Mouse (Mus musculus) thymus, postnatal 14 days (tissue): ENCODE results near the gene Pxdn.

ENCODE experiments used
- DNase-seq: peaks from one replicate; pipeline ENCODE4 v3.0.0; 2021

Gene Pxdn

DNA sequence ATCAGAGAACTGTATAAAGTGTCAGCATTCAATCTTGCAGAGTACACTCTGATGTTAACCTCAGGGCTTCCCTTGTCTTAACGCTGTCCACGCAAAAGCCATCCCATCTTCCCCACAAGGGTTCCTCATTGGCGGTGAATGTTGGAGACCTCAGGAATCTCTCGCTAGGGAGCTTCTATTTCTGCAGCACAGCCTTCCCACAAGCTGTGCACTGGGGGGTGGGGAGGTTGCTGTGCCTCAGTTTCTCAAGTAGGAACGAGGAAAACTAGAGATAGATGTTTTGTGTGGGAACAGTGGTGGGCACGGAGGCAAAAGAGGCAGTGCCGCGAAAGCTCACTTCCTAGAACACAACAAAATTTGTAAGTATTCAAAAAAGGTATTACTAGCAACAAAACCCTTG lies at the start of gene Pxdn:
TSS of gene Pxdn (plus strand) at position 301 of the 400 bp plus-strand sequence.
- no peak for DNase-seq

DNA sequence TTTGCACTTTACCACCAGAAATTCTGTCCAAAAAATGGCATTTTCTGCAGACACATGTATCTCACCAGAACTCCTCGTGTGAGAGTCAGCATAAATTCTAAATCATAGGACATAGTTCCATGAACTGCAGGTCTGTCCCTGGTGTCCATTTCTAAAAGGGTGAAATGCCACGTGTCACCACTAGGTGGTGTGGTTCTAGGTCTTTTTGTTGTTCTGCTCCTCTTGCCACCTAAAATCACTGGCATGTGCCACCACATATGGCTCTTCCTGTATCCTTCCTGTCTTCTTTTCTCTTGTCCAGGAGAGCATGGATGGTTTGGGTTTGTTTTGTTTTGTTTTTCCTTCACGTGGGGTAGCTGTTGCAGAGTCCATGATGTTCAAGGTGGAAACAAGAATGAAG lies 42.7 kb upstream of the Pxdn start:
- no peak for DNase-seq

DNA sequence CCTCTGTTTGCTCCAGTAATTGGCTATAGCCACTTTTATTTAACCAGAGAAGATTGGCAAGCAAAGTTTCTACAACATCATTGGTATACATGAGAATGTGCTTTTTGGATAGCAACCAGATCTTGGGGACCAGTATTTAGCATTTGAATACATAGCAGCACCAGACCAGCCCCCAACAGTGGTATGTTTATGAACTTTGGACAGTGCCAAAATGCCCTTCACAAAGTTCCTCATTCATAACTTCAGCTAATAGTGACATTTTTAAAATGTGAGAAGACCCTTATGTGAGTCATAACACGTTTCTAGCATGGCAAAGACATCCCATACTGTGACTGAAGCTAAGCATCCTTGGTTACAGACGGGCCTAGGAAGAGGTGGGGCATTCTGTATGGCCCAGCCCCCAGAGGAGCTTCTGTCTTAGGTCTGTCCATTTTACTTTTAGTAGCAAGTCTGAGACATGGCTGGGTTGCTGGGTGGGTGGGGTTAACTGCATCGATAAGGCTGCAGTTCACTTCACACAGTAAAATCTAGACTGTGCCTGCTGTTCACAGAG lies 39.8 kb upstream of the Pxdn start:
- no peak for DNase-seq

DNA sequence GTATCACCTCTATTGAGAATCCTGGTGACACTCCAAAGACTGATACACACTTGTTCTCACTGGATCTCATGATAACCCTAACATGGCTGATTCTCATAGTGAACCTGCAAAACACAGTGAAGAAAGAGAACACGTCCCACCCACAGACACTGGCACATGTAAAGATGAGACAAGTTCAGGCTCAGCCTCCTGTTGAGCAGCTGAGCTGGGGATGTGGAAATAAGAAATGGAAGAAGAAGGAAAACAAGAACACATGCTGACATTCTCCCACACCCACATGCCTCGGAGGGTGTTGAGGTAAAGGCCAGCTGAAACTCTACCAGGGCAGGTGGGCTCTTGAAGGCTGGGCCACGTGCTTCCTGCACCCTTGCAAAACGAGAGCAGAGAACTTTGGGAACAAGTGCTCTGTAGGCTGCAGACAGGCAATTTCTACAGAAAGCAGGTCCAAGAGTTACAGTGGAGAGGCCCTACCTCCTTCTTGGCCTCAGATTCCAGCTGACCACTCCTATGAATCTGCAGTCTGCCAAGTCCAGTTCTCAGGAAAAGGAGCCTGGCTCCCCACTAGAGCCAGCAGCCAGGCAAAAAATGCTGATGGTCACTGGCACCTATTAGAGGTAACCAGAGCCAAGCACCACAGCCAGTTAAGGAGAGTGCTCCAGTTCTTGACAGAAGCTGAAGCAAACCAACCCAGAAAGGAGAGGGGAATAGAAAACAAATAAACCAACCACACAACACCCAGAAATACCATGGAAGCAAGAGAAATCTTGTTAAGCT lies 33.1 kb upstream of the Pxdn start:
- DNase-seq: no peak

DNA sequence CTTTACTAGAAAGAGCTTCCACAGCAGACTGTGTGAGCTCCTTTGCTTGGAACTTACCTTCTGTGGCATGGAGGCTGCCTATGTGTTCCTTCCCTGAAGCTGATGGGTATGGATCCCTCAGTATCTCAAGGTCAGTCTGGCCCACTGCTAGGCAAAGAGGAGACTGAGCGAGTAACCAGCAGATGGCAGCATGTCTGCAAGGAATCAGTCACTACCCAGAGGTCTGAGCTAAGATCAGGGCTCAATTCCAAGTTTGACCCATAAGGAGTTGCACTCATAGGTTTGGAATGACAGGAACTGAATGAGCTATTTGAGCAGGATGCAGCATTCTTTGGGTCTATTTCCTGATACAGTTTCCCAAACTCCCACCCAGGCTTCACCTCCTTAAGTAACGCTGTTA lies 30.4 kb upstream of the Pxdn start:
- DNase-seq: no peak

DNA sequence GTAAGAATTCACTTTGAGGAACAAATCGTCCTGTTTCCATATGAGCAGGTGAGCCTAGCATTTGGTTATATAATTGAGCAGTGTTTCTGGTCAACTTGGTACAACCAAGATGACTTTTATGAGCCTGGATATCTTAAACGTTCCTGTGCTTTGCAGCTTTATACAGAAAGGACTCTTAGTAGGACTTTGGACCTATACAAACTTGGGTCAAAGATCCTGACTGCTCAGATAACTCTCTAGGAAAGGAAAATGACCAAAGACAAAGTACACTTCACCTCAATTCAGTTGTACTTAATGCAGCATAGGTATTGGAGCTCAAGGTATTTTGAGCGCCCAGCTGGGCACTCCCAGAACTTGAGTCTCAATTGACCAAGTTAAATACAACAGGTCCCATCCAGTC lies 21.3 kb upstream of the Pxdn start:
- no peak for DNase-seq

DNA sequence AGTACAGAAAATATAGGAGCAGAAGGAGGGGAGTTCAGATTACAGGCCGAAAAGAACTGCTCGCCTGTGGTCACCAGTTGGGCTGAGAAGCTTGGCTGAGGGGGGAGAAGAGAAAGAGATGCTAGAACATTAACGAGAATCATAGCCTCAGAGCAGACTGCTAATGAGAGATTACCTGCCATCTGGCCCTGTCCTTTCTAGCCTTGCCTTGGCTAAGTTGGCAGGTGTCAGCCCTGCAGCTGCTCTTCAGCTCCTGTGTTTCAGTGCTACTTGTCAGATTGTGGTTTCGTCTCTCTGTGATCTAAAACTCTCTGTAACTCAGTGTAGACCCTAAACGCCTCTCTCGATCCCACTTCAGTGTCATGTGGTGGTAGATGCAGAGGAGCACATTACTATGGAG lies 20.6 kb upstream of the Pxdn start:
- DNase-seq: no peak

DNA sequence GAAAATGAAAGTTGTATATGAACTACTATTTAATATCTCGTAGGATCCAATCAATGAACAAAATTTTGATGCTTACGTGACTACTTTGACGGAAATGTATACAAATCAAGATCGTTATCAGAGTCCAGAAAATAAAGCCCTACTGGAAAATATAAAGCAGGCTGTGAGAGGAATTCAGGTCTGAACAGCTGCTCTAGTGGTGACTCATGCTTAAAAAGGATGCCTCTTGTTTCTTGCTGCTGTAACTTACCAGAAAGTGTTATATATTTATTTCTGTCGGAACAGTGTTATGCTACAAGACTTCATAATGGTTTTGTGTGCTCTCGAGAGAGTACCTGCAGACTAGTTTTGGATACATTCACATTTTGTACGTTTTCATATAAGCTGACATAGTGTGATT lies 17.1 kb upstream of the Pxdn start:
- no peak for DNase-seq

DNA sequence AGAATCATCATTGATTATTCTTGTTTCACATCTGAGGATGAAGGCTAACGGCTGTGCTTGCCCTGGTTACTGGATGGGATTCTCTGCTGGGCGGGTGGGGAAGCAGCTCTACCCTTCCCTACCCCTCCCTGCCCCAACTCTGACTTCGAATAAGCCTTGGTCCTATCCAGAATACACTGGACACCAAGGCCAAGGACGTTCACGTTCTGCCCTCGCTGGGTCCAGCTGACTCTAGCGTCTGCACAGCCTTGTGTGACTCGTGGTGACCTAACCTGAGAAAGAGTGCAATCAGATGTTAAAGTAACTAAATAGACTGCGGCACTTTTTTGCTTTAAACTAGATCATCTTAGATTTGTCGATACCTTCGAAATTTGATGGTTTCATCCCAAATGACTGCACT lies 15.9 kb upstream of the Pxdn start:
- no peak for DNase-seq

DNA sequence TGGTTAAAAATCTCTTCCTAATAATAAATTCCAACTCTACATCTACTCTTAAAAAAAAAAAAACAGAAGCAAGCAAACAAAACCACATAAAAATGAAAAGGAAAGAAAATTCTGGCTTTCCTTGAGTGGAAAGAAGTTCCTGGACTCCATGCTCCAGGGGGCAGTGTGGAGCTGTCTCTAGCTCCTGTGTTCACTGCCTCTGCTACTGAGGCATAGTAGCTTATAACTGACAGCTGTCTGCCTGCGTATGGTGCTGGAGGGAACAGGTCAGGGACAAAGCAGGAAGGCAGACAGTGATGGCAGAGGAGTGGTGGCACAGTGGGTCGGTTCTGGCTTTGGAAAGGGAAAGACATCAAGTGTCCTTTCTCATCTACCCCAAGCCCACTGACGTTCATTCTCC lies 10.5 kb upstream of the Pxdn start:
- DNase-seq: peak; percentile 7

DNA sequence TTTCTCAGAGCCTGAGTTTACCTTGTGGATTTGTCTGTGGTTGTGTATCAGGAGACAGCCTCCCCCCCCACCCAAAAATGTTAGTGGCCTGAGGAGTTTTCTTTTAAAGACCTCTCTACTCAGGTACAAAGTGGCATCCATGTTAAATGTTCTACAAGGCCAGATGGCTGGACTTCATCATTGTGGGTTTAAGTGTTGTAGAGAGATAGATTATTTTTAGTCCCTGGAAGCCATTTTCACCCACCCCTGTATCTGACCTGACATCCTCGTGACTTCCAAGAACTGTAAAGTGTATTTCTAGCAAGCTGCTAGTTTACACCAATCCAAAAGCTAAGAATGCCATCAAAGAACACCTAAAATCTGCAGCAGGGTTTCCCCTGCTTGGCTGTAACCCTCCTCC lies 6.8 kb upstream of the Pxdn start:
- no peak for DNase-seq

DNA sequence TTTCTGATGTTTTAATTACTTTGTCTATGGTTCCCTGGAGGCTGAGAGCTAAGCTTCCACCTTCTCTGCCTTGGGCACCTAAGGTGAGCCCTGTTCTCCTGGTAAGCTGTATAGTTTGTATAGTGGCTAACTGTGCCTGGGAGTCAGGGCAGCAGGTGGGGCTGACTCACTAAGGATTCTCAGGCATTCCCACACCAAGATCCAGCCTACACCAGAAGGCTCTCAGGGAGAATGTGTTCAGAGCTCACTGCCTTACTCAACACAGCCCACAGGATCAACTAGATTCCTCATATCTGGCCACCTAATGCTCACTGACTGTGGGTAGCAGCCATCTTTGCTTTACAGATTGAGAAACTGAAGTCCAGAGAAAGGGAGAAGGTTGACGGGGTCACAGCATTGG lies 4.5 kb upstream of the Pxdn start:
- no peak for DNase-seq

DNA sequence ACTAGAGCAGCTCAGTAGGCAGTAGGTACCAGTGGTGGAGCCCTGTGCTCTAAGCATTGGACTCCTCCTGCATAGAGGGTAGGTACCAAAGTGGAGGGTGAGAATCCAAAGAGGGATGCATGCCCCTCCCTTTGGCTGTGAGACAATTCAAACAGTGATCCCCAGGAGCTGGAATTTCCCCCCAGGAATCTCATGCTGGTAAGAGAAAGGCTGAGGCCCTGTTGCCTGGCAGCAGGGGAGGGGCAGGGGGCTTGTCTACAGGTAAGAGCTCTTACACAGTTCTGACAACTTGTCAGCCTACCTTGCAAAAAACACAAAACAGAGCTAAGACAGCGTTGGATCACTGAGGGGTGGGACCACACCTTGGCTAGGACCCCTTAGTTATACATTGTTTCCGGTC lies 3.9 kb upstream of the Pxdn start:
- DNase-seq: no peak

DNA sequence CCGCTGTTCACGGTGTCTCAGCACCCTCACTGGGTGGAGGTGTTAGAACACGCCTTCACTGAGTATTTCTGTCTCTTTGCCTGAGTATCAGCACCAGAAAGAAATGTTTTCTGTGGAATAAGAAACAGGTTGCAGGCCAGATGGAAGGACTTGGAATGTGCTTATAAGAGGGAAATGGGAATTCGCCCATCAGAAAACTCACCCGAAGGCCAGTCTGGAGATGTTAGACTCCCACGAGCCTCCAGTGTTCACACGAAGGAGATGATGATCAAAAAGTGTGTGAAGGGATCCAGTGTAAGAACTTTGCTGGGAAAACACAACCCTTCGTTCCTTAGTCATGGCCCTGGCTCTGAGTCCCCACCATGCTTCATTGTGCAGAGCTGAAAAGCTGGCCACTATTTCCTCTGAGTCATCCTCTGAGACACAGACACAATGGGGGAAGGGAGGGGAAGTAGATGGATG lies 3.3 kb upstream of the Pxdn start:
- DNase-seq: no peak

DNA sequence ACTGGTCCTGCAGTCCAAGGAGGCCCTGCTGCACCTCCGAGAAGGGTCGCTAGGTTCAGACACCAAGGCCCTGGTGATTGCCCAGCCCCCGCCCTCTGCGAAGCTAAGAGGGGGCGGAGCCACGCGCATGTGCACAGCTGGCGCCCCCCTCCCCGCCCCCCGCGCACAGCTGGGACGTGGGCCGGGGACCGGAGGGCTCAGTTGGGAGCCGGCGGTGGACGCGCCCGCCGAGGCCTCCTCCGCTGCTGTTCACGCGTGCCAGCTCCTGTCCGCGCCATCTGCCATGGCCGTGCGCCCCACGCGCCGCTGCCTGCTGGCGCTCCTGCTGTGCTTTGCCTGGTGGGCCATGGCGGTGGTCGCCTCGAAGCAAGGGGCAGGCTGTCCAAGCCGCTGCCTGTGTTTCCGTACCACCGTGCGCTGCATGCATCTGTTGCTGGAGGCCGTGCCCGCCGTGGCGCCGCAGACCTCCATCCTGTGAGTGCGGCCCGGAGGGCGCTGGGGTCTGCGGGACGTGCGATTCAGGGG lies 505 bp downstream of the Pxdn start:
- DNase-seq: no peak

DNA sequence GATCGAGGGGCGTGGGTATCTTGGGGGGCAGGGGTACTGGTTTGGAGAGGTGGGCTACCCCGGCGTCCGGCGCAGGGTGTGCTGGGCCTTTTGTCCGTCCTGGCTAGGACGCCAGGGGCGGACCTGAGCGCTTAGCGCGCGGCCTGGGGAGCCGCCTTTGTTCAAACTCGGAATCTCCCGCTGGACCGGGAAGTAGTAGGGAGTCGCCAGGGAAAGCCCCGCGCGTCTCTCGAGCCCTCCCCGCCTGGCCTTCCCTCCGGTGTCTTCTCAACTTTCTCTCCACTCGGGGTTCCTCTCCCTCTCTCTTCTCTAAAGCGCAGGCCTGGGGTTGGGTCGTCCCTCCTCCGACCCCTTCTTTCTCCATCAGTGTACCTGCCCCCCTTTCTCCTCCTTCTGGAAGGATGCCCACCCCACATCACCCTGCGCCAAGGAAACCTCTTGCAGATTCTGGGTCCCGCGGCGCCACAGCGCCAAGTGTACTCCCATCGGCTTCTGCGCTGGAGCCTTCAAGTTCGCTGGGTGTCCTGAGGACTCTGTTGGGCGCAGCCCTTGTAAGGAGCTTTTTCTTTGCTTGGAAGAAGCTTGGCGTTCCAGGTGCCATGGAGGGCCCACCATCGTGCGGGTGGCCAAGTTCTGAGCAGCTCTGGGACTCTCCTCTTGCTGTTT lies 1.1 kb downstream of the Pxdn start:
- DNase-seq: no peak

DNA sequence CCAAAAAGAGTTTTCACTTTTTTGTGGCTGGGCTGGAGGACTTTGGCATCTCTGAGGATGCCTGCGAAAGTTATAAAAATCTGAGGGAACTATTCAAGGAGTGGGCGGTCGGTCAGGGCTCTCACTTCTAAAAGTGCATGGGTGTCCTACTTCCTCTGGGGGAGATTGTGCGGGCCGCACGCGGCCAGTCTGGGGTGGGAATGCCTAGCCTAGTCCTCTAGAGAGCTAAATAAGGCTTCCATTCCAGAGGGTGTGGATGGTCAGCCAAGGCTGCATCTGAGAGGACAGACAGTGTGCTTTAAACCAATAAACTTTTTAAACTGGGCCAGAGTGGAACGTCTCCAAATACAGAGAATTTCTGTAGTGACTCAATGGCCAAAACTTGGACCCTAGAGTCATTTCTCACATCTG lies 1.9 kb downstream of the Pxdn start:
- no peak for DNase-seq

DNA sequence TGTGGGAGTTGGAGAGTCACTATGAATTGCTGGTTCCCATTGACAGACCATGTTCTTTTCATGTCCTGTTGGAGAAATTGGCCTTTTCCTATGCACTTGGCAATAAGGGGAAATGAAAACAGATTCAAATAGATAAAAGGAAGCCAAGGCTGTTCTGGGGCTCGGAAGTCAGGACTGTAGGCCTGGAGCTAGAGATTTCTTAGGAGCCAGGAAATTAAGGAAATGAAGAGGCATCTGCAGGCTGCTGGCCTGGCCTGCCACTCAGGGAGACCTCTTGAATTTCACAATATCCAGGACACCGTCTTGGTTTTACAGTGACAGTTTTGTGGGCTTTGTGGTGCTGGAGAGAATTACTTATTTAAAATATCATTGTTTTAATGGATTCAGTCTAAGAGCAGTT lies 5.0 kb downstream of the Pxdn start:
- no peak for DNase-seq

DNA sequence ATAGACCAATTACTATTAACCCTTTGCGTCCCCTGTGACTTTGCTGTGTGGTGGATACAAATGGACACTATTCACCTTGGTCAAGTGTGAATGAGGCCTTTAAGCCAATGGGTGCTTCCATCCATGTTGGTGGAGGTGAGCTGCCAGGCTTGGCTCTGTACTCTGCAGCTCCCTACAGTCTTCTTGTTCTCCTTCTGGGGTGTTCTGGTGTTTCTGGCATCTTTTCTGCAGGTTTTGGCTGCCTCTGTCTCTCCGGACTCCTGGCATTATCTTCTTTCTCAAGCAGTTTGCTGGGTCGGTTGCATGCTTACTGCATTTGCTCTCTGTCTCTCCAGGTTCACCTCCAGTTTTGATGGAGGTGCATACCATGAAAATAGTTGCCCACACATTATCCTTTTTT lies 7.2 kb downstream of the Pxdn start:
- no peak for DNase-seq

DNA sequence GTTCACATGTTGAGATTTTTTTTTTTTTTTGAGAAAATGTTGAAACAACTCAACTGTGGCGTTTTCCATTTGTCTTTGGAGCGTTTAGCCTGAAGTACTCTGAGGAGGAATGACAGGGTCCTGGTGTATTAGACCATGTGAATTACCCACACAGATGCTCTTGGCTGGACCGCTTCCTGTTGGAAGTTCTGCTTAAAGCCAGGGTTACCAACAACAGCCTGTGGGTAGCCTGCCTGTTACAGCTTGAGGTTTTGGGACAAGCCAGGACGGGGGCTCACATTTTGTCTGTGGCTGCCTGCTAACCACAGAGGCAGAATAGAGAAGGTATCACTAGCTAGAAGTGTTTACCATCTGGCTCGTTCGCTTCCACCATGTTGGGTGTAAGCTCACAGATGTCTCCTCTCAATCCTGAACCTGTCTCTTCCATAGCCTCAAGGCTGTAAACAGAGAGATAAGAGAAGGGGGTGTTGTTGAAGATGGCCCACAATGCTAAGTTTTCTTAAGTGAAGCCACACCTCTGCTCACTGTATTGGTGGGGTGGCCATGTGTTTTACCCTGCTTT lies 7.9 kb downstream of the Pxdn start:
- no peak for DNase-seq

DNA sequence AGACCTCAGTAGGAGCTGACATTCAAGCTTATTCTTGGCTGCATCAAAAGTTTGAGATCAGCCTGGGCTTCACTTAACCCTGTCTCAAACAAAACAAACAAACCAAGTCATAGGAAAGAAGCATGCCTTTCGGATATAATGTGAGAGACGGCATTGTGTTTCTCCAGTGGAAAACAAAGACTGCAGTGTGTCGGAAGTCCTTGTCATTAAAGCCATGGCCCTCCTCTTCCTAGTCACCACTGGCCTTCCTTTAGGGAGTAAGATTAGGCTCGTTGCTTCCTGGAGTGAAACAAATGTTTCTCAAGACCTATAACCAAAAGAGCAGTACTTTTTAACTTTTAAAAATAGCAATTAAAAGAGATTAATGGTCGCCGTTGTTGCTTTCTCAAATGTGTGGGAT lies 13.6 kb downstream of the Pxdn start:
- DNase-seq: no peak

DNA sequence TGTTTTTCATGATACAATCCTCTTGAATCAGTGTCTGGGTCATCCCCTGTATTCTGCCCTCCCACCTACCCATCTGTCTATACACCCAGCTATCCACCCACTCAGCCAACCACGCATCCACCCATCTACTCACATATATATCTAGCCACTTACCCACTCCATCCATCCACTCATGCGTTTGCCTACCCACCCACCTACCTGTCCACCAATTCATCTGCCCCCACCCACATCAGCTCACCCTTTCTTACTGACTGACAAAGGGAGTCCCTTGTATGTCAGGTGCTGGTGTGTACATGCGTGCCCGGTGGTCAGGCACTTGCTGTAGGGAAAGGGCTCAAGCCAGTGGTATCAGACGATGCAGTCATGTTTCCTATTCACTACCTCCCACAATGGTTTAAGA lies 14.1 kb downstream of the Pxdn start:
- no peak for DNase-seq

DNA sequence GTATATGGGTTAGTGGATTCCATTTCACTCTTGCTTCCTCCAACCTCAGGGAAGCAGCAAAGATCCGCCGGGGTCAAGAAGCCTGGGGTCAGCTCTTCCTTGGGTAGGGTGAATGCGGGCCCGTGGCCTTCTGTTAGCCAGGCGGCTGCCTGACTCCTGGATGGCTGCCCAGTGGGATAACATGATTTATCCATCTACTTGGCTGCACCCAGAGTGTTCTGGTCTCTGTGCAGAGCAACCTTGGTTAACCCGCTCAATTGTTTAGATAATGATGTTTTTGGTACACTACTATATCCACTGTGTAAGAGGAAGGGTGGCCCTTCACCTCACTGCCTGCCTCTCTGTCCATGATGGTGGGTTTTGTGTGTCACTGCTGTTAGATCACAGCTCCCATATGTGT lies 14.7 kb downstream of the Pxdn start:
- no peak for DNase-seq

DNA sequence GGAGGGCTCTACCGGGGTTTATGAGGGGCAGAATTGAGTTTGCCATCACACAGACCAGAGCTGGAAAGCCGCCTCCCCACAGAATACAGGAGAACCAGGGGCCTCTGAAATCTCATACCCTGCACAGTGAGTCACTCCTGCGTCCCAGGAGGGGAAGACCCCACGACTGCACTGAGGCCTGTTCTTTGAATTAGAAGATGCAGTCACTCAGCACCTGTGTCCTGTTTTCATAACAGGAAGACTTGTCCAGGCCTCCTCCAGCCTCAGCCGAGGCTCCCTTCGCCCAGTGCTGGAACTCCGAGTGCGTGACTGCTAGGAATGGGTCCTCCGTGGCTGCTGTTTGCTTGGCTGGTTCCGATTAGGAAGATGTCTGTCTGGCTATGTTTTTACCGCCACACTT lies 16.6 kb downstream of the Pxdn start:
- no peak for DNase-seq
